Mouse (Mus musculus) kidney, embryonic 15.5 days (tissue): ENCODE measurements around the gene Slc44a1. TPM values are rescaled to one million over a fixed set of nuclear protein-coding genes. Genes with fewer than 3 reads are reported as not detected.

ENCODE experiments used
- ATAC-seq: fragments of 200-750 bp; cut with Nextera tagmentation; replicated peaks from 2 replicates; pipeline ENCODE4 v1.8.0; 2017; ENCODE audit warnings: moderate TSS enrichment; ENCODE audit not compliant: low FRiP score
- H3K27ac ChIP-seq: fragments of 300-500 bp; sonication (generic); 2 replicates; pipeline ENCODE4 v1.5.1; 2015; ENCODE audit warnings: mild to moderate bottlenecking, inconsistent platforms
- H3K27me3 ChIP-seq: fragments of 300-500 bp; sonication (generic); 2 replicates; pipeline ENCODE4 v1.6.1; 2015; ENCODE audit warnings: inconsistent platforms
- H3K36me3 ChIP-seq: fragments of 300-500 bp; sonication (generic); 2 replicates; pipeline ENCODE4 v1.6.1; 2015; ENCODE audit warnings: inconsistent platforms
- H3K4me1 ChIP-seq: fragments of 300-500 bp; sonication (generic); 2 replicates; pipeline ENCODE4 v1.6.1; 2015; ENCODE audit warnings: inconsistent platforms
- H3K4me2 ChIP-seq: fragments of 300-500 bp; sonication (generic); 2 replicates; pipeline ENCODE4 v1.6.1; 2015; ENCODE audit warnings: moderate library complexity, mild to moderate bottlenecking, inconsistent platforms
- H3K4me3 ChIP-seq: fragments of 300-500 bp; sonication (generic); replicated peaks from 2 replicates; pipeline ENCODE4 v1.5.1; 2015; ENCODE audit warnings: mild to moderate bottlenecking, inconsistent platforms
- H3K9ac ChIP-seq: fragments of 300-500 bp; sonication (generic); 2 replicates; pipeline ENCODE4 v1.6.1; 2015; ENCODE audit warnings: mild to moderate bottlenecking, inconsistent platforms
- H3K9me3 ChIP-seq: fragments of 300-500 bp; sonication (generic); replicated peaks from 2 replicates; pipeline ENCODE4 v1.6.1; 2016; ENCODE audit warnings: inconsistent platforms
- WGBS: fragments of 180-500 bp; shearing (Covaris S2); methylation state at CpG from one replicate; pipeline ENCODE4 v1.1.7; 2015; ENCODE audit warnings: mixed read lengths; 5-methylcytosine and 5-hydroxymethylcytosine counted together
- polyA plus RNA-seq: library from polyadenylated mRNA; unstranded; fragments of >200 nt; fragmentation: Nextera tagmentation; extraction: Ambion mirVana; gene quantifications from 2 replicates; pipeline ENCODE4 v1.2.1, GENCODE M21; 2015

Slc44a1 gene
- polyA plus RNA-seq = 38.0 and 38.1 TPM in 2 replicates

- under 1% methylated on average over 77 of the region's 122 CpGs for WGBS
Observed at GRCm38 (mm10) chr4:53440010-53440815, at the start of gene Slc44a1. TSS of gene Slc44a1 (plus strand) at chr4:53440413.

GRCm38 (mm10) chr4:53395002-53395401 lies 45.2 kb upstream of the Slc44a1 start:
- WGBS = 73% methylated on average over 3 of the region's 3 CpGs
- H3K27ac ChIP-seq = no peak overlapping the region
- no peak overlapping the region for H3K4me3 ChIP-seq
- no peak overlapping the region for H3K9ac ChIP-seq
- ATAC-seq = no peak
- no peak overlapping the region for H3K4me2 ChIP-seq
- H3K4me1 ChIP-seq = no peaks in the 10 kb centered on the region
- H3K36me3 ChIP-seq = no peaks in the 10 kb centered on the region
- H3K27me3 ChIP-seq = no peaks in the 10 kb centered on the region
- H3K9me3 ChIP-seq = no peaks in the 10 kb centered on the region

More at GRCm38 (mm10) chr4:53440010-53440815, at the start of gene Slc44a1:
- Histone ChIP-seq H3K4me3 (peak within 1 kb of the TSS; percentile 92), H3K9ac (peak within 1 kb of the TSS; percentile 74), H3K27me3 (no peaks in the 10 kb centered on the region), H3K4me1 (peaks cover 47% of the 10 kb centered on the region), H3K9me3 (no peaks in the 10 kb centered on the region), H3K27ac (peak within 1 kb of the TSS; percentile 93), H3K36me3 (no peaks in the 10 kb centered on the region), H3K4me2 (peak within 1 kb of the TSS; percentile 97)
- ATAC-seq = peak; percentile 96

GRCm38 (mm10) chr4:53396623-53397192 lies 43.5 kb upstream of the Slc44a1 start:
- H3K9ac ChIP-seq = no peak overlapping the region
- H3K36me3 ChIP-seq = no peaks in the 10 kb centered on the region
- no peaks in the 10 kb centered on the region for H3K4me1 ChIP-seq
- H3K27ac ChIP-seq = no peak overlapping the region
- no peak overlapping the region for H3K4me3 ChIP-seq
- ATAC-seq = no peak
- no peak overlapping the region for H3K4me2 ChIP-seq
- H3K27me3 ChIP-seq = no peaks in the 10 kb centered on the region
- no peaks in the 10 kb centered on the region for H3K9me3 ChIP-seq
- whole genome bisulfite sequencing = 46% methylated on average over 11 of the region's 11 CpGs

- WGBS = 62% methylated on average over 4 of the region's 4 CpGs
- H3K27ac ChIP-seq = no peak overlapping the region
Observed at GRCm38 (mm10) chr4:53397280-53398117, 42.7 kb upstream of the Slc44a1 start.

GRCm38 (mm10) chr4:53398561-53398960 lies 41.7 kb upstream of the Slc44a1 start:
- no peak overlapping the region for H3K27ac ChIP-seq
- no peaks in the 10 kb centered on the region for H3K36me3 ChIP-seq
- ATAC-seq = no peak
- no peak overlapping the region for H3K4me2 ChIP-seq
- no peaks in the 10 kb centered on the region for H3K9me3 ChIP-seq
- no peaks in the 10 kb centered on the region for H3K27me3 ChIP-seq
- no peak overlapping the region for H3K4me3 ChIP-seq
- no peak overlapping the region for H3K9ac ChIP-seq
- H3K4me1 ChIP-seq = no peaks in the 10 kb centered on the region
- 69% methylated on average over 5 of the region's 5 CpGs for WGBS

More at GRCm38 (mm10) chr4:53397280-53398117, 42.7 kb upstream of the Slc44a1 start:
- no peak overlapping the region for H3K4me2 ChIP-seq
- no peaks in the 10 kb centered on the region for H3K27me3 ChIP-seq
- no peaks in the 10 kb centered on the region for H3K36me3 ChIP-seq
- no peaks in the 10 kb centered on the region for H3K4me1 ChIP-seq
- H3K9me3 ChIP-seq = no peaks in the 10 kb centered on the region
- ATAC-seq = no peak
- H3K9ac ChIP-seq = no peak overlapping the region
- no peak overlapping the region for H3K4me3 ChIP-seq

GRCm38 (mm10) chr4:53399428-53399827 lies 40.8 kb upstream of the Slc44a1 start:
- ATAC-seq = no peak
- H3K9me3 ChIP-seq = no peaks in the 10 kb centered on the region
- no peaks in the 10 kb centered on the region for H3K4me1 ChIP-seq
- no peak overlapping the region for H3K9ac ChIP-seq
- 71% methylated on average over 1 of the region's 1 CpGs for WGBS
- H3K36me3 ChIP-seq = no peaks in the 10 kb centered on the region
- no peaks in the 10 kb centered on the region for H3K27me3 ChIP-seq
- H3K4me2 ChIP-seq = no peak overlapping the region
- H3K4me3 ChIP-seq = no peak overlapping the region
- H3K27ac ChIP-seq = no peak overlapping the region

GRCm38 (mm10) chr4:53403386-53403785 lies 36.8 kb upstream of the Slc44a1 start:
- WGBS = 90% methylated on average over 12 of the region's 12 CpGs
- no peak overlapping the region for H3K9ac ChIP-seq
- no peaks in the 10 kb centered on the region for H3K9me3 ChIP-seq
- H3K36me3 ChIP-seq = no peaks in the 10 kb centered on the region
- no peak overlapping the region for H3K4me2 ChIP-seq
- H3K4me1 ChIP-seq = no peaks in the 10 kb centered on the region
- no peak for ATAC-seq
- H3K4me3 ChIP-seq = no peak overlapping the region
- no peak overlapping the region for H3K27ac ChIP-seq
- H3K27me3 ChIP-seq = no peaks in the 10 kb centered on the region

GRCm38 (mm10) chr4:53404431-53404925 lies 35.7 kb upstream of the Slc44a1 start:
- H3K4me1 ChIP-seq = peaks cover under 1% of the 10 kb centered on the region; the same call in 1 of the 2 replicates
- H3K4me2 ChIP-seq = no peak overlapping the region
- H3K9me3 ChIP-seq = no peaks in the 10 kb centered on the region
- H3K4me3 ChIP-seq = no peak overlapping the region
- ATAC-seq = no peak
- 86% methylated on average over 6 of the region's 6 CpGs for WGBS
- no peak overlapping the region for H3K27ac ChIP-seq
- H3K27me3 ChIP-seq = no peaks in the 10 kb centered on the region
- H3K9ac ChIP-seq = no peak overlapping the region
- no peaks in the 10 kb centered on the region for H3K36me3 ChIP-seq

- Histone ChIP-seq H3K4me1 (peaks cover 5% of the 10 kb centered on the region; the same call in 1 of the 2 replicates), H3K4me2 (no peak overlapping the region)
Observed at GRCm38 (mm10) chr4:53406866-53407265, 33.3 kb upstream of the Slc44a1 start.

GRCm38 (mm10) chr4:53408821-53409220 lies 31.4 kb upstream of the Slc44a1 start:
- Histone ChIP-seq H3K27me3 (no peaks in the 10 kb centered on the region), H3K27ac (no peak overlapping the region), H3K9ac (no peak overlapping the region), H3K4me3 (no peak overlapping the region), H3K4me1 (peaks cover 5% of the 10 kb centered on the region; the same call in 1 of the 2 replicates), H3K36me3 (no peaks in the 10 kb centered on the region), H3K9me3 (no peaks in the 10 kb centered on the region), H3K4me2 (no peak overlapping the region)
- 47% methylated on average over 8 of the region's 8 CpGs for WGBS
- no peak for ATAC-seq

More at GRCm38 (mm10) chr4:53406866-53407265, 33.3 kb upstream of the Slc44a1 start:
- Histone ChIP-seq H3K9ac (no peak overlapping the region), H3K27ac (no peak overlapping the region), H3K9me3 (no peaks in the 10 kb centered on the region), H3K36me3 (no peaks in the 10 kb centered on the region), H3K27me3 (no peaks in the 10 kb centered on the region), H3K4me3 (no peak overlapping the region)
- ATAC-seq = no peak

GRCm38 (mm10) chr4:53409526-53410085 lies 30.6 kb upstream of the Slc44a1 start:
- ATAC-seq = no peak

More at GRCm38 (mm10) chr4:53409526-53410085, 30.6 kb upstream of the Slc44a1 start:
- WGBS = 25% methylated on average over 5 of the region's 5 CpGs
- Histone ChIP-seq H3K4me3 (no peak overlapping the region), H3K9ac (no peak overlapping the region), H3K36me3 (no peaks in the 10 kb centered on the region), H3K9me3 (no peaks in the 10 kb centered on the region), H3K27me3 (no peaks in the 10 kb centered on the region), H3K4me1 (peaks cover 5% of the 10 kb centered on the region; the same call in 1 of the 2 replicates), H3K27ac (no peak overlapping the region), H3K4me2 (no peak overlapping the region)
